Mouse (Mus musculus) embryonic fibroblast, embryonic 13.5 days (primary cell): Measurements from ENCODE around the gene Rgs9bp.

ENCODE experiments used
- CTCF ChIP-seq: IDR thresholded peaks from 2 replicates; pipeline ENCODE4 v1.5.1; 2011; ENCODE audit warnings: mild to moderate bottlenecking, control low read depth, low read length, moderate library complexity, borderline replicate concordance; ENCODE audit not compliant: insufficient read depth
- POLR2A ChIP-seq: IDR thresholded peaks from 2 replicates; pipeline ENCODE4 v1.6.1; 2011; ENCODE audit warnings: low read depth, mild to moderate bottlenecking, control low read depth, low read length, moderate library complexity

DNA sequence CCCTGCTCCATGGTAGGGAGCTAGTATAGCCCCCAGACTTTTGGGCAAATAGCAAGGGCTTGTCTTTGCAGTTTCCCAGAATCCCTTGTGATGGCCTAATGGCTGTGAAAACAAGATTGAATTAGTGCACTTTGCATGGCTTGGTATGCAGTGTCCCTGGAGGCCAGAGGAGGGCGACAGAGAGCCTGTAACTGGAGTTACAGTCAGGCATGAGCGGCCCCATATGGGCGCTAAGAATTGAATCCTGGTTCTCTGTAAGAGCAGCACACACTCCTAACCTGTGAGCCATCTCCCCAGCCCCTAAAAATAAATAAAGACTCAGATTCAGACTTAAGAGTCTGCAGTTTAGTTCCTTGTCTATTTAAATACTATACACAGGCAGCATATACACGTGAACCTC lies 5.5 kb downstream of the Rgs9bp start:
- TF ChIP-seq CTCF (peak; percentile 62; the same call in 1 of the 2 replicates), POLR2A (no peak)
